Mouse (Mus musculus) embryonic fibroblast, embryonic 13.5 days (primary cell): ENCODE measurements at regions not wholly inside any gene's neighbourhood (a gene's known extent, or its start where the extent isn't known, plus 50 kb on each side); places are given as distances from the start of the nearest gene placed in this dataset.
"Not testable (repeated sequence)": the region's sequence is repeated elsewhere in the genome, so short reads cannot be mapped to it uniquely, and the experiment has no call there.

Experiments used
- H3K27ac ChIP-seq: 2 replicates; pipeline ENCODE4 v1.5.1; 2012; ENCODE audit warnings: low read length, control low read depth, inconsistent platforms; ENCODE audit not compliant: insufficient read depth
- H3K4me1 ChIP-seq: 2 replicates; pipeline ENCODE4 v1.6.1; 2011; ENCODE audit warnings: low read length; ENCODE audit not compliant: control insufficient read depth, insufficient read depth
- H3K4me3 ChIP-seq: 2 replicates; pipeline ENCODE4 v1.5.1; 2011; ENCODE audit warnings: mild to moderate bottlenecking, control low read depth, low read length; ENCODE audit not compliant: insufficient read depth
- CTCF ChIP-seq: IDR thresholded peaks from 2 replicates; pipeline ENCODE4 v1.5.1; 2011; ENCODE audit warnings: mild to moderate bottlenecking, control low read depth, low read length, moderate library complexity, borderline replicate concordance; ENCODE audit not compliant: insufficient read depth
- POLR2A ChIP-seq: IDR thresholded peaks from 2 replicates; pipeline ENCODE4 v1.6.1; 2011; ENCODE audit warnings: low read depth, mild to moderate bottlenecking, control low read depth, low read length, moderate library complexity

DNA sequence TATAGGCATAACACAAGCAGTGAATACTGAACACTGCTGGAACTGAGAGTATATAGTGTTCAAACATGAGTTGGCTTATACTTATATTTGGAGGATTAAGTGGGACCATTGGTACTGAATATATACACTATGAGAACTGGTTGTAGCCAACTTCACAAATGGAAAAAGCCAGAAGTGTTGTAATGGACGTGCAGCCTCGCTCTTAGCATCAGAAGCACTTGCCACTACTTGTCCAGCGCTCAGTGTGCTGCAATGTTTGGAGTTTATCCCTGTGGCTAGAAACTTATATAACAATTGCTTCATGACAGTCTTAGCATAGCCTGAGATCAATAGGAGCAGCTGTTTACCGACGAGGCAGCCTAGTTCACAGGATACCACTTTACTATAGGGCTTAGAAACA, 320.8 kb upstream of the Slc39a10 start:
- Histone ChIP-seq H3K4me1 (no peaks in the 10 kb centered on the region), H3K4me3 (no peak overlapping the region), H3K27ac (no peak overlapping the region)
- TF ChIP-seq POLR2A, result no peak
- TF ChIP-seq CTCF, result no peak

DNA sequence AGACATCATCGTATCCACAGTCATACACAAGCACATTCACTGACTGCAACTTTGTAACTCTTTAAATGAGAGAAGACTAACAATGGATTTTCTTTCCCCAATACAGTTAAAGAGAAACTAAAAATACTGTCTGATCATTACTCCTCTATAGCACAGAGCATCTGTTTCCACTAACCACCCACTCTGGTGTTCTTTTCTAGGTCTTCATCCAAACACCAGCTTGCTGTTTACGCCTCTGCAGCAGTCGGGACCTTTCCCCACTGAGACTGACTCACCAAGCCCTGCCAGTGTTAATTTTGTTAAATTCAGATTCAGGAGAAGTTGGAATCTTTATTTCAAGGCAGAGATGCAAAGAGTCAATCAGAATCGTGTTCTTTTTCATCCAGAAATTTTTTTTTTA, 300.3 kb upstream of the Slc39a10 start:
- H3K4me1 ChIP-seq, result no peaks in the 10 kb centered on the region
- H3K27ac ChIP-seq, result no peak overlapping the region

DNA sequence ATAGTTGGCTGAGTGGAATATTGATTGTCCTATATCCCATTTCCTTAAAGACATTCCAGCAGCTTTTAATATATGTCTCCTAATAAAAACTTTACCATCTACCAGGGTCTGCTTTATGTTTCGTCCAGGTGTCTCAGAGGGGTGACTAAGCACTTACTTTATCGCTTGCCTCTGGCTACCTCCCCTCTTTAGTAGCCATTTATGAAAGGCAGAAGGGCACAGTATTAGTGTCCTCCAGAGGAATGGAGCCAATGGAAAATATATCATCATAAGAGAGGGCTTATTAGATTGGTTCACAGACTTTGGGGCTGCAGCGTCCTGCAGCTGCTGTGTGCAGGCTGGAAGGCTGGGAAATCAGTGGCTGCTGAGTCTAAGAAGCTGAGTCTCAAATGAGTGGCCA, 271.8 kb upstream of the Slc39a10 start:
- Histone ChIP-seq H3K27ac (no peak overlapping the region), H3K4me3 (no peak overlapping the region), H3K4me1 (no peaks in the 10 kb centered on the region)
- TF ChIP-seq POLR2A, result no peak
- TF ChIP-seq CTCF, result no peak

More for the DNA sequence above, 300.3 kb upstream of the Slc39a10 start:
- no peak overlapping the region for H3K4me3 ChIP-seq
- TF ChIP-seq POLR2A (no peak), CTCF (no peak)

DNA sequence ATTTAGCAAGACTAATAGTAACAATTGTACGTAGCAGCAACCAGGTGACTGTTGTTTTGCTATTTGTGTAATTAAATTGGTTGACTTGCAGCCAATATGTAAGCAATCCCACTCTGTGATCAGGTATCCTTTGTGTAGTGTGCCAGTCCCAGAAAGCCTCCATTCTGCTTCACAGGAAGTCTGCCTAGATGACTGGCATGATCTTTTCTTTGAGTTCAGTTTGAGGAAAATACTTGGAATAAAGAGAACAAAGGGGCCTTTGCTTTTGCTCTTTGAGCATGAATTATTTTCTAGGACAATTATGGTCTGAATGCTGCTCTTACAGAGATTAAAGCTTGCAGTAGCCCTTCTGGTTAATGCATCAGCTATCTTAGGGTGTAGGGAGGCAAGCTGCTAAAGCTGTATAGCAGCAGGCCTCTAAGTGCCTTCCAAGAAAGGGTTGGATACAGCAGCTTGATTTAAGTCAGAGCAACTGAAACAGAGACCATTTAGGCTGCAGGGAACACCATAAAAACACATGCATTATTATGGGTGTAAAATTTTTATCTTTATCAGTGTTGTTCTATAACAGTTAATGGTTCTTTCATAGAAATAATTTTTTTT, 271.3 kb upstream of the Slc39a10 start:
- TF ChIP-seq CTCF, result no peak
- no peak for TF ChIP-seq POLR2A
- Histone ChIP-seq H3K4me3 (no peak overlapping the region), H3K27ac (no peak overlapping the region), H3K4me1 (no peaks in the 10 kb centered on the region)

DNA sequence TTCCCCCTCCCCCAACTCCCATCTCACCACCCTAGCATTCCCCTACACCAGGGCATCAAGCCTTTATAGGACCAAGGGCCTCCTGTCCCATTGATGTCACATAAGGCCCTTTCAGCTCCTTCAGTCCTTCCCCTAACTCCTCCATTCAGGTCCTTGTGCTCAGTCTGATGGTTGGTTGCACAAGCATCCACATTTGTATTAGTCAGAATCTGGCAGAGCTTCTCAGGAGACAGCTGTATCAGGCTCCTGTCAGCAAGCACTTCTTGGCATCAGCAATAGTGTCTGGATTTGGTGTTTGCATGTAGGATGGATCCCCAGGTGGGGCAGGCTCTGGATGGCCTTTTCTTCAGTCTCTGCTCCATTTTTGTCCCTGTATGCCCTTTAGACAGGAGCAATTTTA, 237.4 kb upstream of the Slc39a10 start:
- H3K4me3 ChIP-seq, H3K4me1 ChIP-seq, H3K27ac ChIP-seq: not testable (repeated sequence)

DNA sequence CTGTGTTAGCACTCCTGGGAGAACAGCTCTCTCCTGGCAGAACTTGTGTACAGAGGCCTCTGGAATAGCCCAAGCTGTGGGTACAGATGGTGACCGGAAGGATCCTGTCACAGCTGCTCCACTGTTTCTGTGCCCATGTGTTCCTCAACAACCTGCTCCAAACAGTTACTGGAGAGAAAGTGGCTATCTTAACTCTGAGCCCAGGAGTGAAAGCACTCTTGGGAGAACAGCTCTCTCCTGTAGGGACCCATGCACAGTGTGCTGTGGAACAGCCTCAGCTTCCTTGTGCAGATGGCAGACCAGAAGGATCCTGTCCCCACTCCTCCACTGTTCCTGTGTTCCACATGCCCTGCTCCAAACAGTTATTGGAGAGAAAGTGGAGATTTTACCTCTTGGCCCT, 227.0 kb upstream of the Slc39a10 start:
- no peak overlapping the region for H3K4me3 ChIP-seq
- H3K4me1 ChIP-seq, result no peaks in the 10 kb centered on the region
- no peak for TF ChIP-seq POLR2A
- no peak for TF ChIP-seq CTCF
- no peak overlapping the region for H3K27ac ChIP-seq

DNA sequence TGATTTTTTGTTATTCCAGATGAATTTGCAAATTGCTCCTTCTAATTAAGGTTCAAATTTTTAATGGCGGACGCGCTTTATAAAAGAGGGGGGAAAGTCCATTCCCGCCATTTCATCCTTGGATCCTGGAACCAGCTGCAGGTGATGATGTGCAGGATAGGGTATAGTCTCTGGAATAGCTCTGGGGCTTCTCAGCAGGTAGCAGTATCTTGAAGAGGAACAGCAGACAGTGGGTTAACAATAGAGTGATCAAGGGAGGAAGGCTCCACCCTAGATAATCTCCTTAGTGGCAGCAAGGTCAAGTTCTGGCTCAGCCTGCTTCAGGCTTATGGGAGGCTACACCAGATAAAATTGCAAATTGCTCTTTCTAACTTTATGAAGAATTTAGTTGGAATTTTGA, 224.0 kb upstream of the Slc39a10 start:
- not testable (repeated sequence) for H3K4me1 ChIP-seq, H3K4me3 ChIP-seq, H3K27ac ChIP-seq

DNA sequence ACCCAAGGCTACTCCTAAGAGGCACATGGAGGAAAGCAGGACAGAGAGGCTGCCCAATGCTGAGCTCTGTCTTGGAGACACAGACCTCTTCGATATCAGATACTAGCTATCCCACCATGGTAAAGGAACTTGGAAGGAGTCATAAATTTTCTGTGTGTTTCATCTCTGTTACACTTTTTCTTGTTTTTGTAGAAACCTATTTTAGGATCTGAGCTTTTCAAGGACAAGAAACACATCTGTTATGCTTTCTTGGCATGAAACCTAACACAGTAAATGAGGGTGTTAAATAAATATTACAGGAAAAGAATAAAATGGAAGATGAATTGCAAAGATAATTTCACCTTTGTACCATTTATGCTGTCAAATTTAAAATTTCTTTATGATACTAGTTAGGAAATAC, 219.8 kb upstream of the Slc39a10 start:
- no peak overlapping the region for H3K4me3 ChIP-seq
- no peak overlapping the region for H3K27ac ChIP-seq
- TF ChIP-seq POLR2A, result no peak
- TF ChIP-seq CTCF, result no peak
- H3K4me1 ChIP-seq, result no peaks in the 10 kb centered on the region

DNA sequence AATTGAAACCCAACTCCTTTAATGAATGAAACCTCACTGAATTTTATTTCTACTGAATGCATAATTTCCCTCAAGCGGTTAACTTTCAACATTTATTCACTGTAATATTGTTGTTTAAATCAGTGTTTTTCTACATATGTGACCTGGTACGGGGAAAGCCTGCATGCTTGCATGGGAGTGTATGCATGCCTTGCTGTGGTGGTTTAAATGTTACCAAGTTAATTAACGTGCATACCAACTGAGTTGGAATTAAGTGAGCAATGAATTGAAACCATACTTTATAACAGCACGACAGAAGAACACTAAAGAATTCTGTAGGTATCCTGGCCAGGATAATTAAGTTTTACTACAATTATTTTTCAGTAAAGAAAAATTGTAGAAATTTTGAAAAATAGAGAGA, 211.4 kb upstream of the Slc39a10 start:
- TF ChIP-seq CTCF (no peak), POLR2A (no peak)
- Histone ChIP-seq H3K4me1 (no peaks in the 10 kb centered on the region), H3K27ac (no peak overlapping the region), H3K4me3 (no peak overlapping the region)

DNA sequence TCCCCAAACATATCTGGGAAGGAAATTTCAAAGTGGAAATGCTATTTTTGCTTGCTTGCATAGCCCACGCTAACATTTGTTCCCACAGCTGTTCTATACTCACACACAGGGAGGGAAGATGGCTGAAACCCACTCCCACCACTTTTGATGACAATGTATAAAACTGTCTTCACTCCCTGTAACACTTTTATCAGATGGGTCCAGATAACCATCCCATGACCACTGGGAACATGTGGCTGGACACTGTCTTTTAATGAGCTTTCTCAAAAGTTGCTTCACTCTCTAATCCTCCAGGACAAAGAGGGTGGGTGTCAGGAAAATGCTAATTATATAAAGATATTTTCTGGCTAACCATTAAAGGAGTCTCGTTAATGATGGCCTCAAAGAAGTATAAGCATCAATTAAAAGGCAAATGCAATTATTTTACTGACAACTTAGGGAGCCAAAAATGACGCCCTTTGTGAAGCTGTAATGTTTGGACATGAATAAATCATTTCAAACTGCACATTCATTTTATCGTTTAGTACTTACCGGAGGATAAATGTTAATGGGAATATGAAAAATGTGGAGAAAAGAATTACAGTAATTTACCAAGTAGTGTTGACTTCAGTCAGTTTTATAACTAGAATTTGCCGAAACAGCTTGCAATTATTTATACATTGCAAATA, 210.8 kb upstream of the Slc39a10 start:
- TF ChIP-seq POLR2A (no peak), CTCF (no peak)
- Histone ChIP-seq H3K4me3 (no peak overlapping the region), H3K27ac (no peak overlapping the region), H3K4me1 (no peaks in the 10 kb centered on the region)
